Mouse (Mus musculus): Measurements from ENCODE around the gene Ints12.

GRCm38 (mm10) chr3:133103768-133104167 is 12.1 kb downstream of the Ints12 start:
- no peak for TF ChIP-seq CTCF (IDR thresholded peaks at IDR 0.05; ENCODE audit: low read depth, low read length)
- TF ChIP-seq POLR2A (IDR thresholded peaks at IDR 0.05; ENCODE audit: extremely low read depth, insufficient read depth, low read length): no peak
